Mouse (Mus musculus) erythroblast, embryonic 14.5 days (primary cell): Measurements from ENCODE around the gene Maml1.

Experiments
- GATA1 ChIP-seq: IDR thresholded peaks from 2 replicates; pipeline ENCODE4 v1.6.1; 2012; ENCODE audit warnings: low read length, inconsistent platforms, mixed read lengths
- TAL1 ChIP-seq: IDR thresholded peaks from 3 replicates; pipeline ENCODE4 v1.6.1; 2012; ENCODE audit warnings: low read length, inconsistent platforms, mixed read lengths

DNA sequence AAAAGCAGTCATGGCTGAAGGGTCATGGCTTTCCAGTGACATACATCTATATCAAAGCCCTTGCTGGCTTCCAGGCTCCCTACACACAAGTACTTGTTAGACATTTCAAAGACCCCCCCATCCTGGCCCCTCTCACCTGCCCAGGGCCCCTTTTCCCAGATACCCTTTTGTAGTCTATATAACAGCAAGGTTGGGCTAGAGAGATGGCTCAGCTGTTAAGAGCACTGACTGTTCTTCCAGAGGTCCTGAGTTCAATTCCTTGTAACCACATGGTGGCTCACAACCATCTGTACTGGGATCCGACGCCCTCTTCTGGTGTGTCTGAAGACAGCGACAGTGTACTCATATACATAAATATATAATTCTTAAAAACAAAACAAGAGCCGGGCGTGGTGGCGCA, 77.5 kb downstream of the Maml1 start:
- TF ChIP-seq GATA1 (no peak), TAL1 (no peak)
